Mouse (Mus musculus) embryonic fibroblast, embryonic 13.5 days (primary cell): ENCODE data around the gene Mrpl23. TPM values are rescaled to one million over a fixed set of nuclear protein-coding genes. Genes with fewer than 3 reads are reported as not detected.

ENCODE experiments used
- H3K27ac ChIP-seq: 2 replicates; pipeline ENCODE4 v1.5.1; 2012; ENCODE audit warnings: low read length, control low read depth, inconsistent platforms; ENCODE audit not compliant: insufficient read depth
- H3K4me1 ChIP-seq: 2 replicates; pipeline ENCODE4 v1.6.1; 2011; ENCODE audit warnings: low read length; ENCODE audit not compliant: control insufficient read depth, insufficient read depth
- H3K4me3 ChIP-seq: 2 replicates; pipeline ENCODE4 v1.5.1; 2011; ENCODE audit warnings: mild to moderate bottlenecking, control low read depth, low read length; ENCODE audit not compliant: insufficient read depth
- CTCF ChIP-seq: IDR thresholded peaks from 2 replicates; pipeline ENCODE4 v1.5.1; 2011; ENCODE audit warnings: mild to moderate bottlenecking, control low read depth, low read length, moderate library complexity, borderline replicate concordance; ENCODE audit not compliant: insufficient read depth
- POLR2A ChIP-seq: IDR thresholded peaks from 2 replicates; pipeline ENCODE4 v1.6.1; 2011; ENCODE audit warnings: low read depth, mild to moderate bottlenecking, control low read depth, low read length, moderate library complexity
- polyA plus RNA-seq: library from polyadenylated mRNA; stranded (reverse); fragments of >200 nt; gene quantifications from 2 replicates; pipeline ENCODE4 v1.2.4, GENCODE M21; 2011; ENCODE audit warnings: low read depth; ENCODE audit not compliant: missing spikeins, insufficient read length

Mrpl23 gene
- polyA plus RNA-seq, 1 experiment = 8.2 TPM

DNA sequence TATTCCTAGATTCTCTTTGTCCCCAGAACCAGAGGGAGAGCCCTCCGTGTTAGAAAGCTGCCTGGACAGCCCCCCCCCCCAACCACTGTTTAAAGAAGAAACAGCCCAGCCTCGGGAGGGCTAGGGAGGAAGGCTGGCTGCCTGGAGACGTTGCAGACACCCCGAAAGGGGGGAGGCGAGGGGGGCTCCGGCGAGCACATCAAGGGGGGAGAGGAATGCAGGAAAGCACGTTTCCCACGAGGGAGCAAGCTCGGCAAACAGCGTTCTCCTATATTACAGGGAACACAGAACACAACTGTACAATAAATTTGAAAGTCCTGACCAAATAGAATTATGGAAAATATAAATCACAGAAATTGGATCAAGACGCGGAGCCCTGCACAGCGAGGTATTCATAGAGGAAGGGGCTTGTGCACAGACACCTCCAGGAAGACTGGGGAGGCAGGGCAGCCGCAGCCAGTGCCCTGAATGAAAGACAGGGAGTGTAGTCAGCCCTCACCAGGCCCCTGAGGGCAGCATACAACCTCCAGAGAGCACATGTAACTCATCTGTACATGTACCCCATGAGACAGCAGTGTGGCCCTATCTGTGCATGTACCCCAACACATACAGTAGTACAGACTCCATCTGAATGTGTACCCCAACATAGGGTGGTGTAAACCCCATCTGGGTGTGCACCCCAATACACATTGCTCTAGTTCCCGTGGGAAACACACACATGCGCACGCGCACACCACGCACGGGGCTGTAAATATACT is 16.1 kb upstream of the Mrpl23 start:
- Histone ChIP-seq H3K4me1 (no peaks in the 10 kb centered on the region), H3K27ac (no peak overlapping the region), H3K4me3 (no peak overlapping the region)
- TF ChIP-seq POLR2A (no peak), CTCF (no peak)

DNA sequence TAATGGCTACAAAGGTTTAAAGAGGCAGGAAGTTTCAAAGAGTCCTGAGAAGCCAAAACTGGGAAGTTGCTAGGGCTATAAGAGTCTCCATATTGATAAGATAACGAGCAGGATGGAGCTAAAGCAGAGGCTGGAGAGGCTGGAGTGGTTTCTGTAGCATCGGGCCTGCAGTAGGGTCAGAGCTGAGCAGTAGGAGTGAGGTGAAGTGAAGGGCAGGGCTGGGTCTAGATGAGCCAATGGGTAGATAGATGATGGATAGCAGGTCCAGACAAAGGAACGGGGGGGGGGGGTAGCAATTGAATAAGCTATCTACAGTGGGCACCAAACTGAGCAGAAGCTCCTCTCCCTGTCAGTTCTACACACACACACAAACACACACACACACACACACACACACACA is 15.0 kb upstream of the Mrpl23 start:
- H3K4me1 ChIP-seq = no peaks in the 10 kb centered on the region
- H3K4me3 ChIP-seq = no peak overlapping the region
- TF ChIP-seq POLR2A (no peak), CTCF (no peak)
- H3K27ac ChIP-seq = no peak overlapping the region

DNA sequence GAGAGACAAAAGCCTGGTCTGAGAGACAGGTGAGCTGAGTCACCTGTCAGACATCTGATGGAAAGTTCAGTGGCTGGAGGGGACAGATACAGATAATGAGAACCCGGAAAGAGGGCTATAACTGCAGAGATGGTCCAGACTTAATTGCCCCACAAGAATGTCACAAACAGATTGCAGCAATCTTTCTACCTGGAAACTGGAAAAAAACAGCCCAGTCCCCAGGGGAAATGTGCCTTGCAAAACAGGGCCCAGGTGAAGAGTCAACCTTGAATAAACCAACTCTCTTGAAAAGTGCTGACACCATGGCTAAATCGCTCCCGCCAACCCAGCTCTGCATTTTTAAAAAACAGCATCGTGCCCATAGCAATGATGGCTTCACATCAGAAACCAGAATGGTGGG is 12.2 kb upstream of the Mrpl23 start:
- peaks cover 2% of the 10 kb centered on the region; the same call in 1 of the 2 replicates for H3K4me1 ChIP-seq
- TF ChIP-seq POLR2A (no peak), CTCF (no peak)
- H3K4me3 ChIP-seq = no peak overlapping the region

DNA sequence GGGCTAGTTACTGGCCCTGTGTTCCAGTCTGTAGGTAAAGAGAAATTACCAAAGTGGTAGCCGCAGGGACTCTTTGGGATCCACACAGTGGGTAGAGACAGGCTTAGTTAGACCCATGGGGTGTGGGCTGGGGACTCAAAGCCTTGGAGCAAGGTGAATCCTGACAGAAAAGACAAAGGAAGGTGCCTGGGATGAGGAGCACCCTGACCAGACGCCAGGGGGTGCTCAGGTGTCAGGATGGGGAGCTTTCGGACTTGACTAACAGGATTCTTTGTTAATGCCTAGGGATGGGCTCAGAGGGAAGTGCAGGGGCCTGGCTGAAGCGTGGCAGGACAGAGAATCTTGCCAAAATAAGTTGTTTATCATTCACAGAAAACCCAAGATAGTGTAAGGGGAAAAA is 10.1 kb upstream of the Mrpl23 start:
- no peak for TF ChIP-seq CTCF
- TF ChIP-seq POLR2A = no peak
- Histone ChIP-seq H3K27ac (no peak overlapping the region), H3K4me1 (peaks cover 2% of the 10 kb centered on the region; the same call in 1 of the 2 replicates), H3K4me3 (no peak overlapping the region)

More for the DNA sequence above, 12.2 kb upstream of the Mrpl23 start:
- H3K27ac ChIP-seq = no peak overlapping the region

DNA sequence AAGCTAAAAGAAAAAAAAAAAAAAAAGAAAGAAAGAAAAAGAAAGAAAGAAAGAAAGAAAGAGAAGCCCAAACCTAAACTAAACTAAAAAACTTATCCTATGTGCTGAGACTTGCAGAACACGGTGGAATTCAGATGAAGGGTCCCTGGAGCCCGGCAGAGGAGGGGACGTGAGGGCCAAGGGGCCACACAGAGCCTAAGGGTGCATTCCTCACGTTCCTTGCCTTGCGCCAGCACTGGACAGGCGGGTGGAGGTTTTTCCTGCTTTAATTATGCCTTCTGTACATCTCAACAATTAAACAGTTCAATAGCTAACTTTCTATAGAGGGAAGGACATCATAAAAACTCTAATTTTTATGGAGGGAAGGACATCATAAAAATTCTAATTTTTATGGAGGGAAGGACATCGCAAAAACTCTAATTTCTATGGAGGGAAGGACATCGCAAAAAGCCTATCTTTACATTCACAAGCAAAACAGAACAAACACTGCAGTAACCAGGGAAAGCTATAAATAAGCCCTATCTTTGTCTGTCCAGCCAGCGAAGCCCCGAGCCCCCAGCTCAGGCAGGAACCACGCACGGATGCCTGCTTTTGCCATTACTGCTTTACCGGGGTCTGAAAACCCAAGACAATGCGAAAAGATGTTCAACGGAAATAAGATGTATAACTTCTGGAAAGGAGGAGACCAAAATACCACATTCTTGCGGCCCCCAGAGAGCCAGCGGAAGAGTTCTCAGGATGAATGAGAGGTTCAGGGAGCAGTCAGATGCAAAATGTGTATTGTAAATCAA is 9.1 kb upstream of the Mrpl23 start:
- peaks cover 2% of the 10 kb centered on the region; the same call in 1 of the 2 replicates for H3K4me1 ChIP-seq
- no peak overlapping the region for H3K27ac ChIP-seq
- TF ChIP-seq CTCF = no peak
- TF ChIP-seq POLR2A = no peak
- no peak overlapping the region for H3K4me3 ChIP-seq

DNA sequence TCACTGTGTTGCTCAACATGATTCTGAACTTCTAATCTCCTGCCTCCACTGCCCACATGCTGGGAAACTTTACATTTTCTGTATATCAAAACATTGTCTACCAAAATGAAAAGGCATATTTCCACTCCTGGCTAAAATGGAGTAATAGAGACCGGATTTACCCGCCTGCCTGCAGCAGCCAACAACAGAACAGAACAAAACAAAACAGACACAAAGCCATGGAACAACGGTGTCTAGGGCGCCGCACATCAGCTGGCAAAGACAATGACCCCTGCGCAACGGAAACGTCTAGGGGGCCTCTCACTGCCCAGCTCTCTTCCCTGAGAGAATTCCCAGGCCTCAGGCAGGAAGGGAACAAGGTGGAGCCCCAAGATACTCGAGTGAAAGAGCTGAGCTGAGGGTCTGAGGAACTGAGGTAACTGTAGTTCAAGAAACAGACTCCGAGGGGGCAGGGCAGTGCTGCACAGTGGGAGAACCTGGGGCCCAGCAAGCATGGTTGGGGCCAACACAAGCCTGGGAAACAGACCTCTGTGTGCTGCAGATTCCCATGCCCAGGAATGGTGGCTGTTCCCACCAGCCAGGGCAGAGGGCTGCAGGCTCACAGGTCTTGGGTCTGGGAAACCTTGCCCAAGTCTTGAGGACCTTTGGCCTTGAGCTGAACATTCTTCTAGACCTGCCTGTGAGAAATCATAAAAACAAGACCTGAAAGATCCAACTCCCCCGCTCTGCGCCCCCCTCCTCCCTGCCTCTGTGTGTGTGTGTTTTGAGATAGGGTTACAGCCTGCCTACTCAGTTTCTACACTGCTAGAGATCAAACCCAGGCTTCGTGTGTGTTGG is 6.9 kb upstream of the Mrpl23 start:
- H3K4me3 ChIP-seq = no peak overlapping the region
- H3K4me1 ChIP-seq = peaks cover 2% of the 10 kb centered on the region; the same call in 1 of the 2 replicates
- H3K27ac ChIP-seq = no peak overlapping the region
- no peak for TF ChIP-seq CTCF
- no peak for TF ChIP-seq POLR2A

DNA sequence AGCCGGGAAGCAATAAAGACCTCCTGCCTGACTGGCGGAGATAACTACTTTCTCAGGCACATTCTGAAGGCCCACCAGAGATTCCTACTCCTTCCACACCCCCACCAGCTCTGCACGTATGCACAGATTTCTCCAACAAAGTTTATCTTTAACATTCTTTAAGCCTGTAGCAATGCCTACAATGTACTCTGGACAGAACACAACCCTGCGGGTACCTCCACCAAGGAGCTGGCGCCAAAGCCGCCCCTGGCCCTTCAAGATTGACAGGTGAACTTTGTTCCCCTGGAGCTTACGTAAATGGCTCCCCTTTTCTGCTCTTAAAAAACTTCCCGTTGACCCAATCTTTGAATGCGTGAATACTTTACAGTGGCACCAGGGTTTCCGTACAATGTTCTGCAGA is 3.1 kb upstream of the Mrpl23 start:
- H3K27ac ChIP-seq = no peak overlapping the region
- no peak overlapping the region for H3K4me3 ChIP-seq
- no peaks in the 10 kb centered on the region for H3K4me1 ChIP-seq
- no peak for TF ChIP-seq CTCF
- no peak for TF ChIP-seq POLR2A

DNA sequence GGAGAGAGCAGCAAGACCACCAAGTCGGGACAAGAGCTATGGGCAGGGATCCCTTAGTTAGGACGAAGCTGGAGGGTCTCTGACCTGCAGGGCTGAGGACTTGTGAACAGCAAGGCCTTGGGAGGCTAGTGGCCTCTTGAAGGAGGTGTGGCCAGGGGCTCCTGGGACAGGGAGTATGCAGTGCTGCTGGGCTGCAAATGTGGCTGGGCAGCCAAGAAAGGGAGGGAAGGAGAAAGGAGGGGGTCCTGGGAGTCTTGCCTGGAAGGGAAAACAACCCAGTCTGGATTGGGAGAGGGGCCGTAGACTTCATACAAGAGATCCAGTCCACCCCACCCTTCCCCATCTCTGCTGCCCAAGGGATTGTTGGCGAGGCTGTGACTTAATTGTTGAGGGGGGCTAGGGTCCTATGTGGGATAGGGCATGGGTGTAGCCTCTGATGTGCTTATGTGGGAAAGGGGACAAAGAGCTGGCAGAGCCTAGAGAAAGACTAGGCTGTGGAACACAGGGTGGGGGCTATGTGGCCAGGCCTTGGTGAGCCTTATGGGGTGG is 439 bp upstream of the Mrpl23 start:
- Histone ChIP-seq H3K27ac (no peak overlapping the region), H3K4me3 (no peak overlapping the region), H3K4me1 (no peaks in the 10 kb centered on the region)
- TF ChIP-seq CTCF (no peak), POLR2A (no peak)

DNA sequence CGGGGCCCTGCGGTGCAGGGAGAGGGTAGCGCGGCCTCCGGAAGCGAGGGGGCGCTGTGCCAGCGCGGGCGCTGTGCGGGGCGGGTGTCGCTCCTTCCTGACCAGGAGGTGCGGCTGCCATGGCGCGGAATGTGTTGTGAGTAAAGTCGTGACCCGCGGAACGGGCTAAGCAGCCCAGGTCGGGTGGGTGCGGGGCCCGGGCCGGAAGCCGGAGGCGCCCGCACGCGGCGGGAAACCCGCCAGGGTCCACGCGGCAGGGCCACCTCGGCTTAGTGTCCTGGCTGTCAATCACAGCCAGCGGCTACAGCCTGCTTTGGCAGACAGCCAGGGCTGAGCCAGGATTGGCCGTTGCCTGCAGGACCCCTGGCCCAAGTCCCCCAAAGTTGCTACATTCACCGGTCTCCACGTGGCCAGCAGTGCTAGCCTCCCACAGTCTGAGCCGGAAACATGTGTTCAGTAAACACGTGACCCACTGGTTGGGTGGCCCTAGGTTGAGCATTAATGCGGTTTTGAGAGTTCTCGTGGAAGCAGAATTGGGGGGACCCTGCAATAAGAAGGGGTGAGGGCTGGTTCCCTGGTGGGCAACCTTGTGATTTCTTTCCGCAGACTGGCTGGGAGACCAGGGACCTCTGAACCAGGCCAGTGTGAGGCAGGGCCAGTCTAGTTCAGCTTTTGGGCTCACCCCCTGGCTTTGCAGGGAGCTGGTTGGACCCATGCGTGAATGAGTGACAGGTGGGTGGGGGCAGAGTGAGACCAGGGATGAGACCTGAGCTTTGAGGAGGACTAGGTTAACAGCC is 771 bp downstream of the Mrpl23 start:
- no peaks in the 10 kb centered on the region for H3K4me1 ChIP-seq
- H3K27ac ChIP-seq = peak overlapping the region; percentile 50
- peak overlapping the region; percentile 37 for H3K4me3 ChIP-seq
- TF ChIP-seq POLR2A (peak; percentile 31), CTCF (peak; percentile 61)
